Mouse (Mus musculus) MEL (cell line): ENCODE data around the gene Dnase1l2. TPM values are rescaled to one million over a fixed set of nuclear protein-coding genes. Genes with fewer than 3 reads are reported as not detected.
A peak's percentile ranks its signal among the peaks of the same experiment; 100 is the strongest.

Source experiments
- DNase-seq: peaks from one replicate; pipeline ENCODE4 v3.0.0; 2011; ENCODE audit warnings: low read depth, low spot score
- H3K27ac ChIP-seq: 2 replicates; pipeline ENCODE4 v1.5.1; 2012; ENCODE audit warnings: low read depth, mild to moderate bottlenecking, control low read depth, low read length, moderate library complexity; ENCODE audit not compliant: control insufficient read depth
- H3K27me3 ChIP-seq, 2 experiments: fragments of 150-350 bp in 1 of 2; sonication (generic) in 1 of 2; 2 replicates each; pipeline ENCODE4 v1.6.1; 2012; ENCODE audit warnings: low read length in 2 of 2, mild to moderate bottlenecking in 2 of 2, improper control_type of control experiment in 1 of 2, moderate library complexity in 1 of 2; ENCODE audit not compliant: insufficient read depth in 2 of 2, control insufficient read depth in 1 of 2
- H3K36me3 ChIP-seq, 2 experiments: 2 replicates each; pipeline ENCODE4 v1.6.1; 2012 to 2014; ENCODE audit warnings: low read length in 2 of 2, improper control_type of control experiment in 1 of 2, inconsistent platforms in 1 of 2, mild to moderate bottlenecking in 1 of 2; ENCODE audit not compliant: insufficient read depth in 2 of 2, control insufficient read depth in 1 of 2
- H3K4me1 ChIP-seq, 2 experiments: fragments of 150-350 bp in 1 of 2; sonication (generic) in 1 of 2; 2 replicates each; pipeline ENCODE4 v1.6.1; 2012; ENCODE audit warnings: low read length in 2 of 2, improper control_type of control experiment in 1 of 2, mild to moderate bottlenecking in 1 of 2; ENCODE audit not compliant: insufficient read depth in 2 of 2, control insufficient read depth in 1 of 2
- H3K4me3 ChIP-seq, 2 experiments: fragments of 150-350 bp in 1 of 2; sonication (generic) in 1 of 2; 2 replicates each; pipeline ENCODE4 v1.5.1; 2012; ENCODE audit warnings: low read depth in 2 of 2, low read length in 2 of 2, mild to moderate bottlenecking in 2 of 2, moderate library complexity in 2 of 2, control low read depth in 1 of 2, improper control_type of control experiment in 1 of 2; ENCODE audit not compliant: control insufficient read depth in 1 of 2, insufficient read depth in 1 of 2
- H3K79me2 ChIP-seq: 2 replicates; pipeline ENCODE4 v1.6.1; 2012; ENCODE audit warnings: mild to moderate bottlenecking, low read length, moderate library complexity; ENCODE audit not compliant: control insufficient read depth, poor library complexity, insufficient read depth
- H3K9ac ChIP-seq: 2 replicates; pipeline ENCODE4 v1.6.1; 2012; ENCODE audit warnings: low read depth, mild to moderate bottlenecking, control low read depth, low read length, moderate library complexity; ENCODE audit not compliant: control insufficient read depth, poor library complexity, severe bottlenecking
- H3K9me3 ChIP-seq: fragments of 150-350 bp; sonication (generic); replicated peaks from 2 replicates; pipeline ENCODE4 v1.6.1; 2012; ENCODE audit warnings: mild to moderate bottlenecking, low read length, improper control_type of control experiment, moderate library complexity; ENCODE audit not compliant: insufficient read depth
- CHD1 ChIP-seq: IDR thresholded peaks from 2 replicates; pipeline ENCODE4 v1.6.1; 2012; ENCODE audit warnings: low read depth, mild to moderate bottlenecking, inconsistent platforms, low read length, improper control_type of control experiment
- CTCF ChIP-seq, 3 experiments: IDR thresholded peaks in 2 of 3; conservative IDR thresholded peaks in 1 of 3; 2 replicates each; pipeline ENCODE4 v1.5.1; 2011 to 2012; ENCODE audit warnings: low read length in 3 of 3, low read depth in 2 of 3, mild to moderate bottlenecking in 2 of 3, improper control_type of control experiment in 1 of 3, inconsistent platforms in 1 of 3, mixed read lengths in 1 of 3, moderate library complexity in 1 of 3; ENCODE audit not compliant: control insufficient read depth in 1 of 3, insufficient read depth in 1 of 3, poor library complexity in 1 of 3, severe bottlenecking in 1 of 3
- EP300 ChIP-seq, 2 experiments: IDR thresholded peaks; 2 replicates each; pipeline ENCODE4 v1.6.1; 2011; ENCODE audit warnings: improper control_type of control experiment in 2 of 2, low read length in 2 of 2, low read depth in 1 of 2, mild to moderate bottlenecking in 1 of 2
- ETS1 ChIP-seq: IDR thresholded peaks from 2 replicates; pipeline ENCODE4 v1.6.1; 2012; ENCODE audit warnings: low read depth, mild to moderate bottlenecking, inconsistent platforms, low read length, improper control_type of control experiment, moderate library complexity
- GABPA ChIP-seq: IDR thresholded peaks from 2 replicates; pipeline ENCODE4 v1.6.1; 2012; ENCODE audit warnings: low read depth, mild to moderate bottlenecking, inconsistent platforms, low read length, improper control_type of control experiment, moderate library complexity
- JUND ChIP-seq: IDR thresholded peaks from 2 replicates; pipeline ENCODE4 v1.6.1; 2011; ENCODE audit warnings: low read depth, mild to moderate bottlenecking, improper control_type of control experiment, low read length
- KAT2A ChIP-seq: conservative IDR thresholded peaks from 2 replicates; pipeline ENCODE4 v1.6.1; 2012; ENCODE audit warnings: low read depth, low read length, improper control_type of control experiment, inconsistent platforms
- MAX ChIP-seq: IDR thresholded peaks from 2 replicates; pipeline ENCODE4 v1.6.1; 2011; ENCODE audit warnings: low read length, improper control_type of control experiment
- MAZ ChIP-seq: IDR thresholded peaks from 2 replicates; pipeline ENCODE4 v1.6.1; 2012; ENCODE audit warnings: low read depth, mild to moderate bottlenecking, inconsistent platforms, low read length, improper control_type of control experiment
- MYC ChIP-seq: IDR thresholded peaks from 2 replicates; pipeline ENCODE4 v1.6.1; 2011; ENCODE audit warnings: low read depth, mild to moderate bottlenecking, low read length, improper control_type of control experiment, moderate library complexity
- NELFE ChIP-seq: IDR thresholded peaks from 2 replicates; pipeline ENCODE4 v1.6.1; 2011; ENCODE audit warnings: low read depth, low read length, improper control_type of control experiment
- NRF1 ChIP-seq: IDR thresholded peaks from 2 replicates; pipeline ENCODE4 v1.6.1; 2014; ENCODE audit warnings: low read depth, mild to moderate bottlenecking, inconsistent platforms, low read length, improper control_type of control experiment, moderate library complexity; ENCODE audit not compliant: poor library complexity, insufficient read depth, severe bottlenecking
- POLR2A ChIP-seq, 2 experiments: IDR thresholded peaks; 2 replicates each; pipeline ENCODE4 v1.6.1; 2011 to 2012; ENCODE audit warnings: low read length in 2 of 2, mild to moderate bottlenecking in 2 of 2, control low read depth in 1 of 2, improper control_type of control experiment in 1 of 2, low read depth in 1 of 2, moderate library complexity in 1 of 2; ENCODE audit not compliant: control insufficient read depth in 1 of 2, insufficient read depth in 1 of 2, poor library complexity in 1 of 2
- POLR2AphosphoS2 ChIP-seq: IDR thresholded peaks from 2 replicates; pipeline ENCODE4 v1.6.1; 2011; ENCODE audit warnings: low read length, improper control_type of control experiment
- POLR2AphosphoS5 ChIP-seq: IDR thresholded peaks from 2 replicates; pipeline ENCODE4 v1.6.1; 2012; ENCODE audit warnings: low read depth, borderline replicate concordance, mild to moderate bottlenecking, inconsistent platforms, low read length, moderate library complexity, mixed read lengths
- RCOR1 ChIP-seq: IDR thresholded peaks from 2 replicates; pipeline ENCODE4 v1.6.1; 2012; ENCODE audit warnings: low read depth, mild to moderate bottlenecking, inconsistent platforms, low read length, improper control_type of control experiment
- SIN3A ChIP-seq: IDR thresholded peaks from 2 replicates; pipeline ENCODE4 v1.6.1; 2012; ENCODE audit warnings: low read length, improper control_type of control experiment, inconsistent platforms
- TBP ChIP-seq: IDR thresholded peaks from 2 replicates; pipeline ENCODE4 v1.8.0; 2011; ENCODE audit warnings: low read depth, low read length, improper control_type of control experiment
- TCF12 ChIP-seq: IDR thresholded peaks from 2 replicates; pipeline ENCODE4 v1.6.1; 2014; ENCODE audit warnings: low read depth, mild to moderate bottlenecking, inconsistent platforms, low read length, improper control_type of control experiment, moderate library complexity
- UBTF ChIP-seq: IDR thresholded peaks from 2 replicates; pipeline ENCODE4 v1.6.1; 2012; ENCODE audit warnings: low read depth, mild to moderate bottlenecking, inconsistent platforms, low read length, improper control_type of control experiment, moderate library complexity, borderline replicate concordance; ENCODE audit not compliant: insufficient read depth
- USF1 ChIP-seq: IDR thresholded peaks from 2 replicates; pipeline ENCODE4 v1.6.1; 2014; ENCODE audit warnings: low read depth, mild to moderate bottlenecking, inconsistent platforms, low read length, improper control_type of control experiment, moderate library complexity
- USF2 ChIP-seq, 2 experiments: IDR thresholded peaks; 2 replicates each; pipeline ENCODE4 v1.6.1; 2011 to 2012; ENCODE audit warnings: improper control_type of control experiment in 2 of 2, low read length in 2 of 2, borderline replicate concordance in 1 of 2, inconsistent platforms in 1 of 2, low read depth in 1 of 2, mild to moderate bottlenecking in 1 of 2; ENCODE audit not compliant: insufficient read depth in 1 of 2
- ZC3H11A ChIP-seq: IDR thresholded peaks from 2 replicates; pipeline ENCODE4 v1.6.1; 2012; ENCODE audit warnings: low read depth, mild to moderate bottlenecking, inconsistent platforms, low read length, improper control_type of control experiment
- ZKSCAN1 ChIP-seq: IDR thresholded peaks from 2 replicates; pipeline ENCODE4 v1.6.1; 2012; ENCODE audit warnings: low read depth, mild to moderate bottlenecking, inconsistent platforms, low read length, improper control_type of control experiment, moderate library complexity
- ZNF384 ChIP-seq: IDR thresholded peaks from 2 replicates; pipeline ENCODE4 v1.6.1; 2012; ENCODE audit warnings: low read depth, mild to moderate bottlenecking, inconsistent platforms, low read length, improper control_type of control experiment
- polyA plus RNA-seq, 2 experiments: library from polyadenylated mRNA; stranded (reverse) in 1 of 2; unstranded in 1 of 2; fragments of >175 nt in 1 of 2; fragments of >200 nt in 1 of 2; gene quantifications; 2 replicates each; pipeline versions ENCODE4 v1.2.1 to v1.2.4; 2012; ENCODE audit warnings: low replicate concordance in 2 of 2, low read depth in 1 of 2; ENCODE audit not compliant: insufficient read length in 2 of 2, insufficient read depth in 1 of 2, missing spikeins in 1 of 2
- total RNA-seq: library from RNA; depleted of rRNA; stranded (reverse); fragments of 300-350 nt; gene quantifications from 2 replicates; pipeline ENCODE4 v1.2.3, GENCODE M21; 2012

The Dnase1l2 gene
- total and polyA plus RNA-seq, 3 experiments = 0.62 to 1.8 TPM; not detected in 1

DNA sequence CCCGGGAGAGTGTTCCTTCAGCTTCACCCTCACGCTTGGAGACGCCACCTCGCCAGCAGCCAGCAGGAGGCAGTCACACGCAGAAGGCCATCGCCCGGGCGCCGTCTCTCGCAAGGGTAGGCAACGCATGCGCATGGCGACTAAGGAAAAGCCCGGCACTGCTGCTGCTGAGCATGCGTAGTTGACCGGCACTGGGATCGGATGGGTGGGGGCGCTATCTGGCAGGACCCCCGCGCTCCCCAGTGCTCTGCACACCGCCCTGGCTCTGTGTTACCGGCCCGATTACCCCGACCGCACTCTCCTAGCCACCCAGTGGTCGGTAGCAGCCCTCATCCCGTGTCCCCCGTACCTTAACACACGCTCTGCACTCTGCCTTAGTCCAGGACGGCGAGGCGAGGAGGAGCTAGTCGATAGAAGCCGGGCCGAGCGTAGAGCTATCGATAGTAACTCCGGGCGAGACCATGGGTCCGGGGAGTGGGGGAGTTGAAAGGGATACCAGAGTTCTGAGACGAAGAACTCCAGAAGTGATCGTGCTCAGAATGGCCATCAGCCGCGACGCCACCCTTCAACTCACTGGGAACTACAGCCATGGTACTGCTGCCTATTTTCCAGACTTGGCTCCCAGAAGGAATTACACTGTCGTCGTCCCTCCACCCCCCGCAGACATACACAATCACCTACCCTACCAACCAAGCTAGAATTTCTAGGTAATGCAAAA, 35.9 kb upstream of the Dnase1l2 start, which contains the start of gene Mlst8 (continued):
- TF ChIP-seq ETS1 (0 out of 2 replicates have a peak, but pooled peaks have one; percentile 31), NELFE (peak; percentile 96), USF1 (no peak; the same call in 1 of the 2 replicates), POLR2AphosphoS2 (peak; percentile 97), POLR2AphosphoS5 (no peak), MYC (0 out of 2 replicates have a peak, but pooled peaks have one; percentile 35), ZNF384 (no peak), NRF1 (peak; percentile 97), EP300 (IDR thresholded peaks at IDR 0.05; ENCODE audit: low read depth in 1 of 2, low read length in 2 of 2) (peak in 1 of 2 experiments; percentile 30; a peak in 1 of 4 replicates), CTCF (IDR thresholded peaks at IDR 0.05 in 2 of 3, conservative IDR thresholded peaks at IDR 0.05 in 1 of 3; ENCODE audit: control insufficient read depth in 1 of 3, insufficient read depth in 1 of 3, low read depth in 2 of 3, low read length in 3 of 3, poor library complexity in 1 of 3, severe bottlenecking in 1 of 3) (peak; percentile 74 to 96 (median 81)), RCOR1 (no peak; the same call in 1 of the 2 replicates), TBP (no peak; the same call in 1 of the 2 replicates), POLR2A (IDR thresholded peaks at IDR 0.05; ENCODE audit: control insufficient read depth in 1 of 2, insufficient read depth in 1 of 2, low read depth in 1 of 2, low read length in 2 of 2, poor library complexity in 1 of 2) (peak; percentile 91 to 95), TCF12 (peak; percentile 64), KAT2A (no peak; the same call in 1 of the 2 replicates), USF2 (IDR thresholded peaks at IDR 0.05; ENCODE audit: borderline replicate concordance in 1 of 2, insufficient read depth in 1 of 2, low read depth in 1 of 2, low read length in 2 of 2) (no peak), ZC3H11A (no peak), JUND (no peak), CHD1 (peak; percentile 99), GABPA (no peak), MAZ (peak; percentile 91)

DNA sequence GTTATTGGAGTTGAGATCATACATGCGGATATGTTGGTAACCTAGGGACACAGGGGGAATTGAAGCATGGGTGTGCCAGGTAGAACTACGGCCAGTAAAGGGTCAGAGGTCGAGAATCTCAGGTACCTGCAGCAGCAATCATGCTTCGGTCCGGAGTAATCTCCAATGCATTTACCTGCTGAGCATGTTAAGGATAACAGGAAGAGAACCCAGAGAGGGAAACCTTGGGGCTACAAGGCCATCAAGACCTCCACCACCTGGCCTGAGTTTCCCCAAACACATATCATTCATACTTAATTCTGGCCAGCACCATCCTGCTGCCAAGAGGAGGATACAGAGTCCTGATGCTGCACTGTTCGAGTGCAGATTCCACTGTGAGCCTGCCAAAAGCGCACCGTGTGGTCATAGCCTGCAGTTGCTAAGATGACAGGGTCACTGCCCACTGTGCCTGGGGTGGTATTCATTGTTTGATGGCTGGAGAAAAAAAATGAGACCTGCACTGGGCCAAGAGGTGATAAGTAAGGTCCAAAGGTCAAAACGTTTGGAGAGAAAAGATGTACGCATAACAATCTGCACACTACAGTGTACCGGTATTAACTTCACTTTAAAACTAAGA, 35.2 kb upstream of the Dnase1l2 start:
- peak overlapping the region; percentile 53 to 77 for H3K4me3 ChIP-seq
- TF ChIP-seq MAX (no peak), SIN3A (no peak), UBTF (no peak), CTCF (IDR thresholded peaks at IDR 0.05 in 2 of 3, conservative IDR thresholded peaks at IDR 0.05 in 1 of 3; ENCODE audit: control insufficient read depth in 1 of 3, insufficient read depth in 1 of 3, low read depth in 2 of 3, low read length in 3 of 3, poor library complexity in 1 of 3, severe bottlenecking in 1 of 3) (no peak), USF1 (no peak), ZKSCAN1 (no peak)
- TF ChIP-seq, all 39 proteins: peak for 0
- H3K27ac ChIP-seq = no peak overlapping the region
- peak overlapping the region; percentile 56 for H3K9ac ChIP-seq
- H3K4me1 ChIP-seq = peaks cover 0 to 13% of the 10 kb centered on the region in 2 experiments; a peak in 3 of 4 replicates
- peaks cover 0 to 8% of the 10 kb centered on the region in 2 experiments; a peak in 2 of 4 replicates for H3K36me3 ChIP-seq
- DNase-seq = peak; percentile 34
- H3K27me3 ChIP-seq = no peaks in the 10 kb centered on the region
- peaks cover 7% of the 10 kb centered on the region for H3K79me2 ChIP-seq
- H3K9me3 ChIP-seq = no peaks in the 10 kb centered on the region
